Mouse (Mus musculus) heart, adult 2 months (tissue): ENCODE results near the gene Tmem39b. TPM values are rescaled to one million over a fixed set of nuclear protein-coding genes. Genes with fewer than 3 reads are reported as not detected.

Experiments used
- DNase-seq, 2 experiments: peaks; one replicate each; pipeline ENCODE4 v3.0.0; 2021
- H3K27ac ChIP-seq: fragments of 200-600 bp; 2 replicates; pipeline ENCODE4 v1.8.1; 2022
- H3K27me3 ChIP-seq: fragments of 200-500 bp; 2 replicates; pipeline ENCODE4 v1.6.1; 2012; ENCODE audit warnings: mild to moderate bottlenecking, low read length, inconsistent platforms, mixed read lengths; ENCODE audit not compliant: control insufficient read depth, insufficient read depth
- H3K36me3 ChIP-seq: fragments of 200-500 bp; 2 replicates; pipeline ENCODE4 v1.6.1; 2012; ENCODE audit warnings: low read length, inconsistent platforms; ENCODE audit not compliant: control insufficient read depth, insufficient read depth
- H3K4me1 ChIP-seq: fragments of 200-500 bp; 2 replicates; pipeline ENCODE4 v1.6.1; 2011; ENCODE audit warnings: low read length; ENCODE audit not compliant: control insufficient read depth, insufficient read depth
- H3K4me3 ChIP-seq: fragments of 200-600 bp; 2 replicates; pipeline ENCODE4 v1.8.1; 2022
- H3K79me2 ChIP-seq: fragments of 200-500 bp; replicated peaks from 2 replicates; pipeline ENCODE4 v1.6.1; 2012; ENCODE audit warnings: mild to moderate bottlenecking, inconsistent platforms, low read length, moderate library complexity, mixed read lengths; ENCODE audit not compliant: control insufficient read depth, insufficient read depth
- H3K9ac ChIP-seq: fragments of 200-500 bp; 2 replicates; pipeline ENCODE4 v1.6.1; 2012; ENCODE audit warnings: low read depth, mild to moderate bottlenecking, control low read depth, inconsistent platforms, low read length, mixed read lengths
- CTCF ChIP-seq: fragments of 200-600 bp; IDR thresholded peaks from 2 replicates; pipeline ENCODE4 v1.8.1; 2022; ENCODE audit warnings: antibody characterized with exemption, mild to moderate bottlenecking, moderate library complexity
- EP300 ChIP-seq: fragments of 200-500 bp; IDR thresholded peaks from 2 replicates; pipeline ENCODE4 v1.6.1; 2011; ENCODE audit warnings: low read depth, low read length, control low read depth; ENCODE audit not compliant: insufficient read depth
- POLR2A ChIP-seq: fragments of 200-500 bp; IDR thresholded peaks from 2 replicates; pipeline ENCODE4 v1.6.1; 2011; ENCODE audit warnings: mild to moderate bottlenecking, low read depth, low read length, control low read depth; ENCODE audit not compliant: insufficient read depth
- WGBS: fragments of 180-500 bp; shearing (Covaris S2); methylation state at CpG from one replicate; pipeline ENCODE4 v1.1.7; 2018; 5-methylcytosine and 5-hydroxymethylcytosine counted together
- intact Hi-C: fragments of 180-260 bp; cut with DNase I; formaldehyde crosslinking; loops from one replicate; pipeline ENCODE4 v1.15.1; 2025
- polyA plus RNA-seq: library from polyadenylated mRNA; depleted of rRNA; stranded (reverse); fragments of >200 nt; gene quantifications from 2 replicates; pipeline ENCODE4 v1.2.3, GENCODE M21; 2012
- total RNA-seq, 2 experiments: library from RNA; stranded (reverse); gene quantifications; 2 replicates each; pipeline ENCODE4 v1.2.3; 2021

The Tmem39b gene
- total and polyA plus RNA-seq, 3 experiments, result 4.8 to 13.4 (median 5.0) TPM

GRCm38 (mm10) chr4:129654770-129655169, 41.9 kb downstream of the Tmem39b start:
- H3K9ac ChIP-seq, result no peak overlapping the region
- WGBS, result 90% methylated on average over 14 of the region's 14 CpGs
- no peak for DNase-seq
- H3K36me3 ChIP-seq, result peaks cover 3% of the 10 kb centered on the region; the same call in 1 of the 2 replicates
- no peak overlapping the region for H3K27ac ChIP-seq
- H3K4me1 ChIP-seq, result no peaks in the 10 kb centered on the region
- TF ChIP-seq POLR2A (no peak), CTCF (no peak), EP300 (no peak)
- no peak overlapping the region for H3K4me3 ChIP-seq
- H3K27me3 ChIP-seq, result no peaks in the 10 kb centered on the region
- no peaks in the 10 kb centered on the region for H3K79me2 ChIP-seq
- intact Hi-C loops, result no loop called here

- intact Hi-C loops, result no loop called here
- Histone ChIP-seq H3K27me3 (no peaks in the 10 kb centered on the region), H3K4me3 (no peak overlapping the region), H3K4me1 (no peaks in the 10 kb centered on the region), H3K36me3 (peaks cover 3% of the 10 kb centered on the region; the same call in 1 of the 2 replicates), H3K79me2 (no peaks in the 10 kb centered on the region), H3K9ac (no peak overlapping the region), H3K27ac (no peak overlapping the region)
- 93% methylated on average over 8 of the region's 8 CpGs for whole genome bisulfite sequencing
- no peak for DNase-seq
- TF ChIP-seq POLR2A, result no peak
- TF ChIP-seq CTCF, result no peak
- no peak for TF ChIP-seq EP300
These were observed 46.3 kb downstream of the Tmem39b start for GRCm38 (mm10) chr4:129650359-129650758.

DNA sequence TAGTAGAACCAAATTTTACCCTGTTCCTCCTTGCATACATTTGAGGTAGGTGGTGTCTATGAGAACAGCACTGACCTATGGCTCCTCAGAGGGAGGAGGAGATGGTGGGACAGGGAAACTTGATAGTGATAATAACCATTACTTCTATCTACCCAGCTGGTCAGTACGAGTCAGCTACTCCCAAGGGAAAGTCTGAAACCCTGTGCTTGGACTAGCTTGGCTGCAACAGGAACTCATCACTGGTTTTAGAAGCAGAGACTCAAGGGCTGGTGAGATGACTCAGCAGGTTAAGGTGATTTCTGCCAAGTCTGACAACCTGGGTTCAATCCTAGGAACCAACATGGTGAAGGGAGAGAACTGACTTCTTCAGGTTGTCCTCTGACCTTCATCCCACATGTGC, 48.0 kb downstream of the Tmem39b start:
- no peaks in the 10 kb centered on the region for H3K79me2 ChIP-seq
- H3K36me3 ChIP-seq, result peaks cover 3% of the 10 kb centered on the region; the same call in 1 of the 2 replicates
- intact Hi-C loops, result no loop called here
- WGBS, result 42% methylated on average over 1 of the region's 1 CpGs
- H3K27me3 ChIP-seq, result no peaks in the 10 kb centered on the region
- H3K4me1 ChIP-seq, result no peaks in the 10 kb centered on the region
- H3K9ac ChIP-seq, result no peak overlapping the region
- H3K4me3 ChIP-seq, result no peak overlapping the region
- no peak for DNase-seq
- no peak for TF ChIP-seq CTCF
- TF ChIP-seq POLR2A, result no peak
- TF ChIP-seq EP300, result no peak
- H3K27ac ChIP-seq, result no peak overlapping the region

DNA sequence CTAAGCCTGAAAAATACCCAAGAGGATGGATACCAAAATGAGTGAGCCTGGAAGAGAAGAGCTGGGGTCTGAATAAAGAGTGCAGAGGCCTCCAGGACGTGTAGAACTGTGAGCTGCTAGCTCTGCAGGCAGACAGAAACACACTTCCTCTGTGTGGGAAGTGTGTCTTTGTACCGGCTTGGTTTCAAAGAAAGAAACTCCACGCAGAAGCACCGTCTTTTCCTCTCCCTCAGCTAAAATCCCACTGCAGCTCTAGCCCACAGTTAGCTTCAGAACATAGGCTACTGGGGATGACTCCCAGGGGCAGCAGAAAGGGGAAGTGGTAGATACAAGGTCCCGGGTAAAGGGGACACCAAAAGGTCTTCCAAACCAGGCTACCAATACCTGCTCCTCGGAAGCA, 51.4 kb downstream of the Tmem39b start:
- TF ChIP-seq EP300, result no peak
- no peak overlapping the region for H3K4me3 ChIP-seq
- H3K27ac ChIP-seq, result no peak overlapping the region
- intact Hi-C loops, result no loop called here
- 78% methylated on average over 6 of the region's 6 CpGs for WGBS
- no peak for DNase-seq
- H3K27me3 ChIP-seq, result no peaks in the 10 kb centered on the region
- H3K9ac ChIP-seq, result no peak overlapping the region
- no peaks in the 10 kb centered on the region for H3K79me2 ChIP-seq
- H3K4me1 ChIP-seq, result no peaks in the 10 kb centered on the region
- no peaks in the 10 kb centered on the region for H3K36me3 ChIP-seq

GRCm38 (mm10) chr4:129641756-129642155, 54.9 kb downstream of the Tmem39b start:
- H3K4me1 ChIP-seq, result peaks cover 2% of the 10 kb centered on the region
- H3K36me3 ChIP-seq, result peaks cover 4% of the 10 kb centered on the region; the same call in 1 of the 2 replicates
- no peak overlapping the region; the same call in 1 of the 2 replicates for H3K27ac ChIP-seq
- H3K27me3 ChIP-seq, result no peaks in the 10 kb centered on the region
- DNase-seq, result no peak
- intact Hi-C loops, result loop anchor here (2.0 kb wide), 1 partner anchor 29 kb away; no protein-coding TSS in a partner anchor
- whole genome bisulfite sequencing, result 50% methylated on average over 5 of the region's 5 CpGs
- TF ChIP-seq CTCF (no peak), EP300 (no peak), POLR2A (no peak)
- H3K79me2 ChIP-seq, result no peaks in the 10 kb centered on the region; the same call in 1 of the 2 replicates
- H3K9ac ChIP-seq, result no peak overlapping the region
- no peak overlapping the region for H3K4me3 ChIP-seq

- Histone ChIP-seq H3K4me3 (peak within 1 kb of the TSS; percentile 60), H3K27me3 (no peaks in the 10 kb centered on the region), H3K4me1 (peaks cover 2% of the 10 kb centered on the region), H3K9ac (peak within 1 kb of the TSS; percentile 89), H3K27ac (peak within 1 kb of the TSS; percentile 83), H3K36me3 (peaks cover 4% of the 10 kb centered on the region; the same call in 1 of the 2 replicates), H3K79me2 (no peaks in the 10 kb centered on the region; the same call in 1 of the 2 replicates)
- intact Hi-C loops, result loop anchor here (1.0 kb wide), 1 partner anchor 17 kb away; no protein-coding TSS in a partner anchor
- TF ChIP-seq EP300 (0 out of 2 replicates have a peak, but pooled peaks have one; percentile 22), POLR2A (peak; percentile 85), CTCF (no peak)
- DNase-seq, result peak; percentile 95 to 97
- WGBS, result under 1% methylated on average over 60 of the region's 60 CpGs
These were observed 55.8 kb downstream of the Tmem39b start, which contains the start of gene Txlna for GRCm38 (mm10) chr4:129640638-129641467. Gene Txlna, minus strand, starts transcription at chr4:129641065.
